Mouse (Mus musculus) forebrain, embryonic 16.5 days (tissue): ENCODE data around the gene Ehhadh. TPM values are rescaled to one million over a fixed set of nuclear protein-coding genes. Genes with fewer than 3 reads are reported as not detected.
"Not testable (repeated sequence)": the region's sequence is repeated elsewhere in the genome, so short reads cannot be mapped to it uniquely, and the experiment has no call there.

Source experiments
- ATAC-seq: fragments of 200-750 bp; cut with Nextera tagmentation; 2 replicates; pipeline ENCODE4 v1.8.0; 2017; ENCODE audit warnings: mild to moderate bottlenecking, moderate library complexity
- H3K27ac ChIP-seq: fragments of 300-500 bp; sonication (generic); 2 replicates; pipeline ENCODE4 v1.5.1; 2014; ENCODE audit warnings: low read length, control low read depth
- H3K27me3 ChIP-seq: fragments of 300-500 bp; sonication (generic); replicated peaks from 2 replicates; pipeline ENCODE4 v1.6.1; 2014; ENCODE audit warnings: low read length; ENCODE audit not compliant: control insufficient read depth, insufficient read depth
- H3K36me3 ChIP-seq: fragments of 300-500 bp; sonication (generic); 2 replicates; pipeline ENCODE4 v1.6.1; 2014; ENCODE audit not compliant: control insufficient read depth, insufficient read depth
- H3K4me1 ChIP-seq: fragments of 300-500 bp; sonication (generic); replicated peaks from 2 replicates; pipeline ENCODE4 v1.6.1; 2014; ENCODE audit warnings: low read length; ENCODE audit not compliant: control insufficient read depth, insufficient read depth
- H3K4me2 ChIP-seq: fragments of 300-500 bp; sonication (generic); 2 replicates; pipeline ENCODE4 v1.6.1; 2014; ENCODE audit warnings: mild to moderate bottlenecking, low read length, control low read depth
- H3K4me3 ChIP-seq: fragments of 300-500 bp; sonication (generic); replicated peaks from 2 replicates; pipeline ENCODE4 v1.5.1; 2014; ENCODE audit warnings: mild to moderate bottlenecking, low read length, control low read depth
- H3K9ac ChIP-seq: fragments of 300-500 bp; sonication (generic); replicated peaks from 2 replicates; pipeline ENCODE4 v1.6.1; 2014; ENCODE audit warnings: low read depth, low read length, control low read depth
- H3K9me3 ChIP-seq: fragments of 300-500 bp; sonication (generic); 2 replicates; pipeline ENCODE4 v1.6.1; 2016; ENCODE audit warnings: low read length; ENCODE audit not compliant: control insufficient read depth
- WGBS: fragments of 180-500 bp; shearing (Covaris S2); extraction: QIAGEN DNeasy Blood & Tissue Kit; methylation state at CpG from one replicate; pipeline ENCODE4 v1.1.7; 2014; 5-methylcytosine and 5-hydroxymethylcytosine counted together
- polyA plus RNA-seq: library from polyadenylated mRNA; unstranded; fragments of >200 nt; fragmentation: Nextera tagmentation; extraction: Ambion mirVana; gene quantifications from 2 replicates; pipeline ENCODE4 v1.2.1, GENCODE M21; 2015

The Ehhadh gene
- polyA plus RNA-seq, 1 experiment from 2014 or later, result 1.1 TPM

DNA sequence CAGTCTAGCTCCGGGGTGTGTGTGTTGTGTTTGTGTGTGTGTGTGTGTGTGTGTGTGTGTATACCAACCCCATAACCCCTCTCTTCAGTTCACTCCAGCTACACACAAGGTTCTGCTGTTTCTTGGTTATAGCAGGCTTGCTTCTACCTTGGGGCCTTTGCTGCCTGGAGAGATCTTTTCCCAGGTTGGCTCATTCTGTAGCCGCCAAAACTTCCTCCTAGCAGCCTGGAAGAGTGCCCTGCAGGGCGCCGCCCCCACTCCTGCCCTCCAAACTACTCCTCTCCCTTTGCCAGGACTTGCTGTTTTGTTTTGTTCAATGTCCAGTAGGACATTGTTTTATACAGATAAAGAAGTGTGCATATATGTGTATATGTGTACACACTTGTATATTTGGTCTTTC lies 40.0 kb upstream of the Ehhadh start:
- Histone ChIP-seq H3K4me2 (no peak overlapping the region), H3K27me3 (no peaks in the 10 kb centered on the region), H3K27ac (no peak overlapping the region), H3K4me3 (no peak overlapping the region), H3K36me3 (no peaks in the 10 kb centered on the region), H3K9ac (no peak overlapping the region), H3K9me3 (no peaks in the 10 kb centered on the region), H3K4me1 (no peaks in the 10 kb centered on the region)
- no peak for ATAC-seq
- WGBS, result 58% methylated on average over 4 of the region's 4 CpGs

DNA sequence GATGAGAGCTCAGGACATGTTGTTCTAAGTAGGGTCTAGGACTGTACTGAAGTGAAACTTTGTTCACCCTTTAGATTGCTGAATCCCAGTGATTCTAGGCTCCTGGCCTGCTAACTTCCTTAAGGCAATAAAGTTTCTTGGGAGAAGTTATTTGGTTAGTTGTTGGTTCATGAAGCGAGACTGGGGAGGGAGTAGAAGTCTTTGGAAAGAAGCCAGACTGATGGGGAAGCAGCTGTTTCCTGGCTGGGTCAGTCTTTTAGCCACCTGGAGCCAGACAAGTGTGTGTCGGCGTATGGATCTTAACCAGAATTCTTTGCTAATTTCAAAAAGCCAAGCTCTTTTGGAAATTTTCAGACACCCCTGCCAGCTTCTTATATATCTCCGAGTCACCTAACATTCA lies 39.5 kb upstream of the Ehhadh start:
- WGBS, result 77% methylated on average over 4 of the region's 4 CpGs
- Histone ChIP-seq H3K9ac (no peak overlapping the region), H3K27me3 (no peaks in the 10 kb centered on the region), H3K4me2 (no peak overlapping the region), H3K4me3 (no peak overlapping the region), H3K36me3 (no peaks in the 10 kb centered on the region), H3K4me1 (no peaks in the 10 kb centered on the region), H3K9me3 (no peaks in the 10 kb centered on the region), H3K27ac (no peak overlapping the region)
- ATAC-seq, result no peak

DNA sequence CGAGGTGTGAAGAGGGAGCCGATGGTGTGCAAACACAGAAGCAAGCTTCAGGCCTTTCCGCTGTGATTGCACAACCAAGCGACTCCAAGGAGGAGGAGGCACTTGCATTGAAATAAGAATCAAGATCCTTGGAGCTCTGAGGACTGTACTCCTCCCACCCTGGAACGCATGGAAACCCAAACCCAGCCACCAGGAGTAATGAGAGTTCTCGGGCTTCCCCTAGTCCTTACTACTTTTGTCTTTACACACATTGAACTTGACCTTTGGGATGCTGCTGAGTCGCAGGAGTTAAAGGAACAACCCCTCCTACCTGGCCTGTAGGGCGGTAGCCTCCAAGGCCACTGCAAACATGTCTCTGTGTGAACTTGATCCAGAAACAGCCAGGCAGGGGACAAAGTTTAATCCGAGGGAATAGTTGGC lies 38.0 kb upstream of the Ehhadh start:
- Histone ChIP-seq H3K4me3 (no peak overlapping the region), H3K4me2 (no peak overlapping the region), H3K9me3 (no peaks in the 10 kb centered on the region), H3K36me3 (no peaks in the 10 kb centered on the region), H3K9ac (no peak overlapping the region), H3K27me3 (no peaks in the 10 kb centered on the region), H3K27ac (no peak overlapping the region), H3K4me1 (no peaks in the 10 kb centered on the region)
- no peak for ATAC-seq
- 75% methylated on average over 9 of the region's 9 CpGs for WGBS

DNA sequence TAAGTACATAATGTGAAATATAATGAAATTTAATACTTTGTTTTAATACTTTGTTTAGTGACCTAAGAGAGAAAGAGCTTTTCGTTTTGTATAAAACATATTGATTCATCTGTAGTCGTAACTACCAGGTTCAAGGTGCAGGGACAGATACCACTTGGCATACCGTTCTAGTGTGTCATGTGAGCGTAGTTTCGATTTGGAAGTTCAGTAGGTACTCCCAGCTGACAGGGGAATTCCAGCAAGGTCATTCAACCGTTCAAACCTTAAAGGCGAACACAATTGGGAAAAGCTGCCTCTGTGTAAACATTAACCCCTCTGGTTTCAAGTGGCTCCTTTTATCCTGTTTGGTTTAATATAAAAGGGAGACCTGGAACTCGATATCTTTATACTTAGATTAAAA lies 31.0 kb upstream of the Ehhadh start:
- Histone ChIP-seq H3K4me1 (no peaks in the 10 kb centered on the region; the same call in 1 of the 2 replicates), H3K9me3 (no peaks in the 10 kb centered on the region), H3K27ac (no peak overlapping the region), H3K4me2 (no peak overlapping the region), H3K9ac (no peak overlapping the region), H3K27me3 (no peaks in the 10 kb centered on the region), H3K4me3 (no peak overlapping the region), H3K36me3 (no peaks in the 10 kb centered on the region)
- no peak for ATAC-seq
- WGBS, result 56% methylated on average over 8 of the region's 8 CpGs

DNA sequence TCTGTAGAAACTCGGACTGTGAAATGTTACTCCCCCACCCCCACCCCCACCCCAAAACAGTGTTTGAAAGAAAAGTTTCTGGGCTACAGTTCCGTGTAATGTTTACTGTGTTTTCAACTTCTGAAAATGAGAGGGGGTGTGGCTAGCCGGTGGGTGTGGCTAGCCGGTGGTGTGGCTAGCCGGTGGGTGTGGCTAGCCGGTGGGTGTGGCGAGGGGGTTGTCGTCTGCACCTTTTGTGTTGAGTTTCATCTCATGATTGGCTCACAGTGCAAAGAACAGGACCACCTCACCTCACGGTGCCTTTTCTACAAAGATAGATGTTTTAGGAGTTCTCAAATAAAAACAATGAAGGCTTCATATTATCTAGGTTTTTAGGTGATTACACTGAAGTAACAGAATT lies 30.5 kb upstream of the Ehhadh start:
- WGBS, result 37% methylated on average over 9 of the region's 9 CpGs

DNA sequence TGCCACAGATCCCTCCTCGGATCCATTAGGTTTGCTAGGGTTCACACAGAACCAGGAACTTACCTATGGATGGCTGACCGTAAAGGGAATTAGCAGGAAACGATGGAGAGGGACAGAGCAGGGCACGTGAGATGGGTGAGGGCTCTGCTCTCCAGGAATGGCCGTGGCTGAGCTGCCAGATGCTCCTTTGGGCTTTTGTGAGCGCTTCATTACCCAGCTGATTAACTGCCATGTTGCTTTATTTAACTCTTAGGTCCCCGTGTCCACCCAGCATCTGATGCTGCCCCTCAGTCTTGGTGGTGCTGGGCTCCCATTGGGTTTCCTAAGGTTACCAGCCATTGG lies 28.0 kb upstream of the Ehhadh start:
- Histone ChIP-seq H3K27ac (no peak overlapping the region), H3K4me3 (no peak overlapping the region), H3K4me2 (no peak overlapping the region), H3K4me1 (no peaks in the 10 kb centered on the region; the same call in 1 of the 2 replicates), H3K9ac (no peak overlapping the region), H3K9me3 (no peaks in the 10 kb centered on the region), H3K27me3 (no peaks in the 10 kb centered on the region), H3K36me3 (no peaks in the 10 kb centered on the region)
- WGBS, result 52% methylated on average over 7 of the region's 7 CpGs
- no peak for ATAC-seq

More for the DNA sequence above, 30.5 kb upstream of the Ehhadh start:
- H3K36me3 ChIP-seq, result no peaks in the 10 kb centered on the region
- no peak overlapping the region for H3K4me3 ChIP-seq
- no peaks in the 10 kb centered on the region for H3K27me3 ChIP-seq
- no peak overlapping the region for H3K9ac ChIP-seq
- no peak overlapping the region for H3K27ac ChIP-seq
- H3K4me2 ChIP-seq, result no peak overlapping the region
- no peak for ATAC-seq
- H3K4me1 ChIP-seq, result no peaks in the 10 kb centered on the region; the same call in 1 of the 2 replicates
- no peaks in the 10 kb centered on the region for H3K9me3 ChIP-seq

DNA sequence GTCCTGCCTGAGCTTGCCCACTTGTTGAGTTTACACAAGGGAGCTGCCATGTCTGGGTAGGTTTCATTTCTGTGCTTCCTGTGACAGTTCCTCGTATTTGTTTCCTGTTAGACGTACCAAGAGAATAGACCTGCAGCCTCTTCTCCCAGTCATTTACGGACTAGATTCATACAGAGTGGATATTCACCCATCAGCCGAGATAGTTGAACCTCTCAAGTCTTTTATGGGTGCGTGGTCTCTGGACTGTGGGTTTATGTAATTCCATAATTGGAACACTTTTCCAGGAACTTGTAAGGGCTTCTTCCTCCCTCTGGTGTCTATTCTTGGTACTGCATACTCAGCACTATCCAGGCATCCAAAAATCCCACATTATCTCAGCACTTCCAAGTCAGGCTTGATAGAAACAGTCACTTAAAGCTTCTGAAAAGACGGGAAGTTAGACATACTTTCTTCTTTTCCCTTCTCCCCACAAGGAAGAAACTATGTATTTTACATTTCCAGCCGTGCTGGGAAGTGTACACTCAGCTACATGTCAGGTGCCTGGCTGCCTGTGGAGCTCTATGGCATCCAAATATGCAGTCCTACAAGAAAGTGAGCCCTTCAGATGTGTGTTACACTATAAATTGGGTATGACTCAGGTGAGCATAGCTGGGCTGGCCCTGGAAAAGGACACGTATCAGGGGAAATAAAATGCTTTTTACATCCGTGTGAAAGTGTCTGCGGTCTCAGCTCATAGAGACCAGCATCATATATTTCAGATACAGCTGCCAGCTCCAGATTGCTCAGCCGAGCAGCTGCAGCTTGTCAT lies 27.5 kb upstream of the Ehhadh start:
- Histone ChIP-seq H3K27ac (no peak overlapping the region), H3K4me2 (no peak overlapping the region)

DNA sequence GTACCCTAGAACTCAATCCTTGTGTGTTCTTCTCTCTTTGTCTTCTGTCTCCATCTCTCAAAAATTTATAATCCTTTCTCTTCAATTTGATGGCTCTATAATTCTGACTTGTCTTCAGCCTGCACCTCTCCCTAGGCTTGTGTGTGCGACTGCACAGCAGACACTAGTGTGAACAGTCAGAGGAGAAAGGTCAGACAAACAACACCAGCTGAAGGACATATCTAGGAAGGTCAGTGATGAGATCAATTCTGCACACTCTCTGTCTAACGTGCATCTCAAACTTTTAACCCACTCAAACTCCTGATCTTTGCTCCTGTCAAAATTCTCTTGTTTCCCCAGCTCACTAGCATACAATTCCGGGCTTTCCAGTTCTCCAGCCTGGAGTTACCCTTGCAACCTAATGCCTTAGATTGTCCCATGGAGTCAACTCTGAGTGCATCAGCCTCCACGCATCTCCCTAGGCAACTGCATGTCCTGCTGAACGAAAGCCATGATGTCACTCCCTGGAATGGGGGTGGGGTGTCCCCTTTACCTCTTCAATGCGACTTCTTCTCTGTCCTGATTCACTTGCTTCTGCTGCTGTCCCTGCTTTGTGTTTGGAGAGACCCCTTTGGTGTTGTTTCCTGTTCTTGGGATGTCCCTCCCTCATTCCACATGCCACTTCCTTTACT lies 25.7 kb upstream of the Ehhadh start:
- Histone ChIP-seq H3K27ac (no peak overlapping the region), H3K27me3 (no peaks in the 10 kb centered on the region), H3K9me3 (no peaks in the 10 kb centered on the region), H3K4me1 (no peaks in the 10 kb centered on the region; the same call in 1 of the 2 replicates), H3K4me3 (no peak overlapping the region), H3K9ac (no peak overlapping the region), H3K4me2 (no peak overlapping the region), H3K36me3 (peaks cover 4% of the 10 kb centered on the region)
- 73% methylated on average over 6 of the region's 6 CpGs for WGBS
- ATAC-seq, result no peak

More for the DNA sequence above, 27.5 kb upstream of the Ehhadh start:
- ATAC-seq, result peak; percentile 63
- H3K4me3 ChIP-seq, result no peak overlapping the region
- no peaks in the 10 kb centered on the region for H3K36me3 ChIP-seq
- no peaks in the 10 kb centered on the region for H3K9me3 ChIP-seq
- WGBS, result 70% methylated on average over 11 of the region's 11 CpGs
- no peaks in the 10 kb centered on the region; the same call in 1 of the 2 replicates for H3K4me1 ChIP-seq
- no peak overlapping the region for H3K9ac ChIP-seq
- H3K27me3 ChIP-seq, result no peaks in the 10 kb centered on the region

DNA sequence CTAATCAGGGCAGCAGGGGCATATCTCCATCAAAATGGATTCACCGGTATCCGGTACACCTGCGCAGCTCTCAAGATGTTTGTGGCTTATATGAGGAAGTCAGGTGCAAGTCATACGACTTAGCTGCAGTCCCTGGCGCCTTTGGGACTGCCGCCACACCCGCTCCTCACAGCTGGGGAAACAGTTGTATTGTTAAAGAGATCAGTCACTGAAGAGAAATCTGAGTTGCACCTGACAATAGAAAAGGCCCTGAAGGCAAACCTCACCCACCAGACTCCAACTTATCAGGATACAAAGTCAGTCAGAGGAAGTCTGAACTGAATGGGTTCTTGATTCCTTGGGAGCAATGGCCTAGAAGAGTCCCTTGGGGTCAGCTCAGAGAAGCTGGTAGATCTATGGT lies 20.2 kb upstream of the Ehhadh start:
- H3K9me3 ChIP-seq, H3K4me2 ChIP-seq, H3K36me3 ChIP-seq, ATAC-seq, H3K27ac ChIP-seq, H3K27me3 ChIP-seq, H3K4me3 ChIP-seq, H3K9ac ChIP-seq, H3K4me1 ChIP-seq: not testable (repeated sequence)
- WGBS, result 90% methylated on average over 7 of the region's 7 CpGs
